Comparison of ENCODE assay signal across 9 mouse cellular contexts in the genomic region with DNA sequence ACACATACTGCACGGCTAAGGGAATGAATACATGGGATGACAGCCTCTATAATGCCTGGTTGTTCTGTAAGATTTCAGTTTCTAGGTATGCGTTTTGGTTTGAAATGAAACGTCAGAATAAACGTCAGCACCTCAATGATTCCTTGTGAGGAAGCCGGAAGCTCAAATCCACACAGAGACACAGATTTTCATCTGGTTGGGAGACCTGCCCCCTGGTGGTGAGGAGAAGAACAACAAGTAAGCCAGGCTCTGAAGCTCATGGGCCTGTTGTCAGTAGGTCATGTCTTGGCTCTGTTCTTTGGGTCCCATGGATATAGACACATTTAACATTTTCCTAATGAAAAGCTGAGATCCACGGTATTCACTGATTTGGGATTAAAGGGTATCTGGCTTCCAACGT. TPM values are rescaled to one million over a fixed set of nuclear protein-coding genes. Genes with fewer than 3 reads are reported as not detected.
DNase-seq lines count a peak whose midpoint lies in the region; ATAC-seq and TF ChIP-seq lines count a peak whose summit lies in the region.
"Had no signal": no experiment of that assay in that cellular context is flagged by ENCODE, and none has a peak within 500 bp of the region (broad histone marks: within the 10 kb centered on the region; RNA-seq: fewer than 3 reads in every experiment).

No protein-coding gene starts in this region.

- WGBS in liver, embryonic 12.5 days (ENCODE audit: insufficient replicate concordance): 47% methylated on average over 7 of the region's 7 CpGs
- WGBS in liver, embryonic 14.5 days (ENCODE audit: insufficient replicate concordance): 38% methylated on average over 7 of the region's 7 CpGs

- no peak for ATAC-seq in liver, embryonic 12.5 days
- ATAC-seq in liver, embryonic 14.5 days (ENCODE audit: insufficient read depth): no peak

- H3K27me3 ChIP-seq in liver, embryonic 12.5 days (replicated peaks): no peaks in the 10 kb centered on the region
- H3K27me3 ChIP-seq in liver, embryonic 14.5 days (ENCODE audit: control insufficient read depth, insufficient read depth, low read length): no peaks in the 10 kb centered on the region
- H3K27me3 ChIP-seq in splenic B cell, adult 2 months (ENCODE audit: control insufficient read depth, insufficient read depth, low read length, poor library complexity, severe bottlenecking): no peaks in the 10 kb centered on the region

- H3K27ac ChIP-seq in liver, embryonic 12.5 days: no peak overlapping the region
- H3K27ac ChIP-seq in liver, embryonic 14.5 days: no peak overlapping the region

- DNase-seq in adrenal gland, adult (ENCODE audit: inconsistent age in 2 of 2, low spot score in 1 of 2): peak; percentile 45 to 77
- no peak for DNase-seq in adrenal gland, adult 8-10 months
- peak; percentile 17 for DNase-seq in liver
- peak; percentile 84 for DNase-seq in brain, adult 2 months (ENCODE audit: low read depth, low spot score)
- peak; percentile 46 to 65 for DNase-seq in frontal cortex, postnatal 36 days (ENCODE audit: low spot score in 2 of 2)
- DNase-seq in liver, embryonic 14.5 days (ENCODE audit: low read depth in 3 of 3, low spot score in 3 of 3): no peak
- peak; percentile 43 for DNase-seq in splenic B cell, adult 2 months (ENCODE audit: low read depth, low spot score)

- H3K4me1 ChIP-seq in liver, embryonic 12.5 days: no peaks in the 10 kb centered on the region
- H3K4me1 ChIP-seq in liver, embryonic 14.5 days (replicated peaks; ENCODE audit: control insufficient read depth in 2 of 2, insufficient read depth in 2 of 2, low read length in 1 of 2): peaks cover 0 to 2% of the 10 kb centered on the region in 2 experiments; a peak in 1 of 4 replicates

- H3K4me2 ChIP-seq in liver, embryonic 12.5 days: no peak overlapping the region
- no peak overlapping the region for H3K4me2 ChIP-seq in liver, embryonic 14.5 days (ENCODE audit: low read depth)

- peak; percentile 83 for TF ChIP-seq CTCF in liver, embryonic 14.5 days (IDR thresholded peaks at IDR 0.05; ENCODE audit: low read depth)

- H3K36me3 ChIP-seq in liver, embryonic 12.5 days: no peaks in the 10 kb centered on the region
- H3K36me3 ChIP-seq in liver, embryonic 14.5 days (replicated peaks; ENCODE audit: control insufficient read depth, insufficient read depth, low read depth): no peaks in the 10 kb centered on the region
- H3K36me3 ChIP-seq in splenic B cell, adult 2 months (ENCODE audit: control insufficient read depth, insufficient read depth, low read length, poor library complexity, severe bottlenecking): no peaks in the 10 kb centered on the region

- TF ChIP-seq EP300 in liver, embryonic 14.5 days (IDR thresholded peaks at IDR 0.05; ENCODE audit: low read depth): no peak

- no peak overlapping the region for H3K9ac ChIP-seq in liver, embryonic 12.5 days
- no peak overlapping the region for H3K9ac ChIP-seq in liver, embryonic 14.5 days (replicated peaks)

- H3K4me3 ChIP-seq in liver, embryonic 12.5 days: no peak overlapping the region
- no peak overlapping the region for H3K4me3 ChIP-seq in liver, embryonic 14.5 days (ENCODE audit: insufficient read depth in 1 of 2, low read depth in 2 of 2, low read length in 2 of 2)
- H3K4me3 ChIP-seq: megakaryocyte, embryonic 14.5 days had no signal

- no peaks in the 10 kb centered on the region for H3K9me3 ChIP-seq in liver, embryonic 12.5 days (replicated peaks)
- no peaks in the 10 kb centered on the region for H3K9me3 ChIP-seq in liver, embryonic 14.5 days (ENCODE audit: control insufficient read depth, low read length)
- H3K9me3 ChIP-seq: megakaryocyte, embryonic 14.5 days had no signal

RNA-seq across cellular contexts. Expression of a gene that starts 40.4 kb away (rescaled TPM):
- 10 to 100 TPM; 17.6 to 19.9 (median 18.2) TPM for total RNA-seq in adrenal gland, adult 8-10 months (2022)
- polyA plus RNA-seq in liver, embryonic 12.5 days (2016; fragmentation: Nextera tagmentation; extraction: Ambion mirVana): 1.8 and 2.3 TPM in 2 replicates
- 0.57 and 0.76 TPM in 2 replicates for polyA plus RNA-seq in liver, embryonic 14.5 days (2012; rRNA removed)
- 0.27 and 0.56 TPM in 2 replicates for polyA plus RNA-seq in liver, embryonic 14.5 days (2014; fragmentation: Nextera tagmentation; extraction: Ambion mirVana)

Comparison
In these comparisons a context has a peak if more than half of its experiments do, and no peak if none do; other contexts are left out.
1. DNase-seq: peak in adrenal gland, adult (2 of 2), liver (single experiment), brain, adult 2 months (single experiment), frontal cortex, postnatal 36 days (2 of 2) and splenic B cell, adult 2 months (single experiment); none in adrenal gland, adult 8-10 months (single experiment) and liver, embryonic 14.5 days (0 of 3).